Mouse (Mus musculus): Measurements from ENCODE around the gene Uox.

- no peak for TF ChIP-seq CTCF (IDR thresholded peaks at IDR 0.05; ENCODE audit: low read depth)
- no peak for TF ChIP-seq EP300 (IDR thresholded peaks at IDR 0.05; ENCODE audit: low read depth)
These were observed 26.6 kb upstream of the Uox start for GRCm38 (mm10) chr3:146543632-146544031.
